Mouse (Mus musculus) CD4-positive, CD25-positive, alpha-beta regulatory T cell, adult 2 months (primary cell): ENCODE results near the gene Kcnc3.

Experiments
- DNase-seq: peaks from one replicate; pipeline ENCODE4 v3.0.0-alpha.2; 2012; ENCODE audit warnings: low read depth, low spot score

The Kcnc3 gene

GRCm38 (mm10) chr7:44590402-44591347 lies at the start of gene Kcnc3:
Gene Kcnc3, plus strand, starts transcription at chr7:44590664.
- DNase-seq: peak; percentile 79

GRCm38 (mm10) chr7:44542555-44542954 lies 47.9 kb upstream of the Kcnc3 start:
- no peak for DNase-seq

GRCm38 (mm10) chr7:44543071-44543470 lies 47.4 kb upstream of the Kcnc3 start:
- no peak for DNase-seq

- no peak for DNase-seq
These were observed 44.2 kb upstream of the Kcnc3 start for GRCm38 (mm10) chr7:44546274-44546673.

GRCm38 (mm10) chr7:44547041-44547440 lies 43.4 kb upstream of the Kcnc3 start:
- DNase-seq: peak; percentile 48

- no peak for DNase-seq
These were observed 42.7 kb upstream of the Kcnc3 start for GRCm38 (mm10) chr7:44547725-44548124.

GRCm38 (mm10) chr7:44548497-44549087 lies 41.9 kb upstream of the Kcnc3 start, which contains the start of gene Pold1:
Gene Pold1, minus strand, starts transcription at chr7:44548849.
- DNase-seq: peak; percentile 100

GRCm38 (mm10) chr7:44549621-44550408 lies 40.6 kb upstream of the Kcnc3 start:
- DNase-seq: no peak

GRCm38 (mm10) chr7:44550409-44550678 lies 40.1 kb upstream of the Kcnc3 start:
- no peak for DNase-seq

- no peak for DNase-seq
These were observed 39.2 kb upstream of the Kcnc3 start for GRCm38 (mm10) chr7:44551301-44551700.

- no peak for DNase-seq
These were observed 38.7 kb upstream of the Kcnc3 start for GRCm38 (mm10) chr7:44551731-44552130.

- DNase-seq: no peak
These were observed 38.1 kb upstream of the Kcnc3 start for GRCm38 (mm10) chr7:44552141-44552908.

GRCm38 (mm10) chr7:44553196-44553764 lies 37.2 kb upstream of the Kcnc3 start:
- DNase-seq: peak; percentile 88

GRCm38 (mm10) chr7:44553826-44554225 lies 36.6 kb upstream of the Kcnc3 start, which contains the start of gene Nr1h2:
Gene Nr1h2, minus strand, starts transcription at chr7:44553951.
- peak; percentile 98 for DNase-seq

GRCm38 (mm10) chr7:44557629-44558028 lies 32.8 kb upstream of the Kcnc3 start:
- DNase-seq: no peak

GRCm38 (mm10) chr7:44560435-44561400 lies 29.7 kb upstream of the Kcnc3 start:
- peak; percentile 91 for DNase-seq

GRCm38 (mm10) chr7:44563284-44563683 lies 27.2 kb upstream of the Kcnc3 start:
- no peak for DNase-seq

- DNase-seq: no peak
These were observed 26.0 kb upstream of the Kcnc3 start for GRCm38 (mm10) chr7:44564486-44564885.

- no peak for DNase-seq
These were observed 25.1 kb upstream of the Kcnc3 start for GRCm38 (mm10) chr7:44565414-44565813.

GRCm38 (mm10) chr7:44568803-44569202 lies 21.7 kb upstream of the Kcnc3 start:
- DNase-seq: no peak
